Mouse (Mus musculus) myocyte (in vitro differentiated cells): Measurements from ENCODE around the gene Fars2. TPM values are rescaled to one million over a fixed set of nuclear protein-coding genes. Genes with fewer than 3 reads are reported as not detected.
A peak's percentile ranks its signal among the peaks of the same experiment; 100 is the strongest.

Experiments
- H3K27me3 ChIP-seq: one replicate; pipeline ENCODE4 v1.6.1; 2011; ENCODE audit not compliant: control insufficient read depth, insufficient read depth, insufficient read length
- H3K36me3 ChIP-seq: one replicate; pipeline ENCODE4 v1.6.1; 2011; ENCODE audit not compliant: control insufficient read depth, insufficient read depth
- H3K4me2 ChIP-seq: one replicate; pipeline ENCODE4 v1.6.1; 2011; ENCODE audit warnings: low read depth, control low read depth
- H3K4me3 ChIP-seq: one replicate; pipeline ENCODE4 v1.5.1; 2011; ENCODE audit warnings: mild to moderate bottlenecking, control low read depth, moderate library complexity
- H3K79me2 ChIP-seq: one replicate; pipeline ENCODE4 v1.6.1; 2011; ENCODE audit not compliant: control insufficient read depth, insufficient read depth
- H3ac ChIP-seq: one replicate; pipeline ENCODE4 v1.6.1; 2011; ENCODE audit not compliant: control insufficient read depth, insufficient read length
- CEBPB ChIP-seq: IDR thresholded peaks from 2 replicates; pipeline ENCODE4 v1.6.1; 2011; ENCODE audit warnings: mild to moderate bottlenecking, moderate library complexity; ENCODE audit not compliant: poor library complexity, insufficient read depth, severe bottlenecking
- E2F4 ChIP-seq: IDR thresholded peaks from one replicate; pipeline ENCODE4 v1.6.1; 2011; ENCODE audit warnings: mild to moderate bottlenecking, control low read depth, moderate library complexity; ENCODE audit not compliant: insufficient read depth
- MAX ChIP-seq: IDR thresholded peaks from one replicate; pipeline ENCODE4 v1.6.1; 2011; ENCODE audit warnings: low read depth, mild to moderate bottlenecking, control low read depth
- MYOD1 ChIP-seq, 3 experiments: IDR thresholded peaks; one replicate each; pipeline ENCODE4 v1.6.1; 2011; ENCODE audit warnings: control low read depth in 2 of 3, low read depth in 2 of 3, mild to moderate bottlenecking in 2 of 3, moderate library complexity in 1 of 3; ENCODE audit not compliant: insufficient read length in 2 of 3, control insufficient read depth in 1 of 3
- MYOG ChIP-seq, 3 experiments: IDR thresholded peaks; one replicate each; pipeline ENCODE4 v1.6.1; 2011; ENCODE audit warnings: control low read depth in 2 of 3, low read depth in 2 of 3, mild to moderate bottlenecking in 2 of 3; ENCODE audit not compliant: insufficient read length in 2 of 3, control insufficient read depth in 1 of 3, insufficient read depth in 1 of 3
- POLR2A ChIP-seq: IDR thresholded peaks from one replicate; pipeline ENCODE4 v1.6.1; 2011; ENCODE audit warnings: low read depth, mild to moderate bottlenecking, control low read depth, moderate library complexity; ENCODE audit not compliant: insufficient read length
- POLR2AphosphoS2 ChIP-seq: IDR thresholded peaks from one replicate; pipeline ENCODE4 v1.6.1; 2011; ENCODE audit warnings: low read depth, control low read depth; ENCODE audit not compliant: insufficient read length
- REST ChIP-seq: IDR thresholded peaks from one replicate; pipeline ENCODE4 v1.6.1; 2011; ENCODE audit warnings: mild to moderate bottlenecking, control low read depth, moderate library complexity; ENCODE audit not compliant: insufficient read depth, insufficient read length
- SRF ChIP-seq: IDR thresholded peaks from one replicate; pipeline ENCODE4 v1.6.1; 2011; ENCODE audit warnings: low read depth; ENCODE audit not compliant: control insufficient read depth, insufficient read length
- TCF12 ChIP-seq: IDR thresholded peaks from one replicate; pipeline ENCODE4 v1.6.1; 2011; ENCODE audit warnings: mild to moderate bottlenecking, control low read depth; ENCODE audit not compliant: poor library complexity, insufficient read depth, severe bottlenecking
- TCF3 ChIP-seq: IDR thresholded peaks from one replicate; pipeline ENCODE4 v1.6.1; 2011; ENCODE audit warnings: low read depth, control low read depth; ENCODE audit not compliant: insufficient read length
- USF1 ChIP-seq: IDR thresholded peaks from one replicate; pipeline ENCODE4 v1.6.1; 2011; ENCODE audit warnings: low read depth, mild to moderate bottlenecking, control low read depth, moderate library complexity
- polyA plus RNA-seq: library from polyadenylated mRNA; unstranded; fragments of >200 nt; fragmentation: generic; extraction: Trizol; gene quantifications from one replicate; pipeline ENCODE4 v1.2.1, GENCODE M21; 2012; ENCODE audit warnings: missing spikeins

The Fars2 gene
- polyA plus RNA-seq, 1 experiment = 53.6 TPM

DNA sequence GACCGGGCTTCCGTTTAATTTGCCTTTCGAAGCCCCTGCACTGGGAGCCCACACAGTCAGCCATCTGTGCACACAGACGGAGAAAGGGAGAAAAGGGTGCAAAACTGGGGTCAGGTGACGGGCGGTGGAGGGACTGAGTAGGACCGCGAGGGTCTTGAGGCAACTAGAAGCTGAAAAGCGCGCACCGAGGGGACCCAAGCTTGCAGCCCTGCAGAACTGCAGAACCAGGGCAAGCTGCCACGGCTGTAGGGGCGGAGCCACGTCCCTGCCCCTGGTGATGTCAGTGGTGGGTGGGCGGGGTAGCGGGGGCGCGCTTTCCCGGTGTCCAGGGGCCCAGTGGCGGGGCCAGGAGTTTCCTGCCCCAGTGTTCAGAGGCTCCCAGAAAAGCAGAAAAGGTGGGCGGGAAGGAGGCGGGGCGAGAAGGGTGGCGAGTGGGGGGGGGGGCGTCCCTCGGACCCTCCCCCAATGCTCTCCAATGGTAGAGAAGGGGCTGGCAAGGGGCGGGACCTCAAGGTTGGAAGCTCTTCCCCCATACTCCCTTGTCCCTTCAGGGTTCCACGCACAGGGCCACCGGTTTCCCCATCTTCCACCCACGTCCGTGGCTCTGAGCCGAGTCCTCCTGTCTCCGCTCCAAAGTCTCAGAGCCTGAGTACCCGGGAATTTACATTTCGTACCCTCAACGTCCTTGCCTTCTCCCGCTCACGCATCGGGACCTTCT lies 618.8 kb downstream of the Fars2 start:
- Histone ChIP-seq H3K4me2 (peak overlapping the region; percentile 52), H3K27me3 (no peaks in the 10 kb centered on the region), H3K36me3 (no peaks in the 10 kb centered on the region), H3K79me2 (peaks cover 3% of the 10 kb centered on the region), H3ac (no peak overlapping the region), H3K4me3 (no peak overlapping the region)
- TF ChIP-seq CEBPB (no peak), POLR2AphosphoS2 (no peak), E2F4 (no peak), REST (no peak), MAX (no peak), POLR2A (no peak), MYOG (IDR thresholded peaks at IDR 0.05; ENCODE audit: control insufficient read depth in 1 of 3, insufficient read depth in 1 of 3, insufficient read length in 2 of 3, low read depth in 2 of 3) (no peak), TCF3 (no peak), USF1 (no peak), TCF12 (no peak), SRF (no peak), MYOD1 (IDR thresholded peaks at IDR 0.05; ENCODE audit: control insufficient read depth in 1 of 3, insufficient read length in 2 of 3, low read depth in 2 of 3) (no peak)

- TF ChIP-seq TCF12 (no peak), POLR2A (no peak), POLR2AphosphoS2 (no peak), MYOG (IDR thresholded peaks at IDR 0.05; ENCODE audit: control insufficient read depth in 1 of 3, insufficient read depth in 1 of 3, insufficient read length in 2 of 3, low read depth in 2 of 3) (no peak), MAX (no peak), USF1 (no peak), REST (no peak), MYOD1 (IDR thresholded peaks at IDR 0.05; ENCODE audit: control insufficient read depth in 1 of 3, insufficient read length in 2 of 3, low read depth in 2 of 3) (no peak), SRF (no peak), CEBPB (no peak), E2F4 (no peak), TCF3 (no peak)
- H3K36me3 ChIP-seq = no peaks in the 10 kb centered on the region
- no peak overlapping the region for H3ac ChIP-seq
- no peak overlapping the region for H3K4me2 ChIP-seq
- no peak overlapping the region for H3K4me3 ChIP-seq
- H3K79me2 ChIP-seq = peaks cover 3% of the 10 kb centered on the region
- no peaks in the 10 kb centered on the region for H3K27me3 ChIP-seq
These were observed 619.4 kb downstream of the Fars2 start for GRCm38 (mm10) chr13:36736619-36736996.

DNA sequence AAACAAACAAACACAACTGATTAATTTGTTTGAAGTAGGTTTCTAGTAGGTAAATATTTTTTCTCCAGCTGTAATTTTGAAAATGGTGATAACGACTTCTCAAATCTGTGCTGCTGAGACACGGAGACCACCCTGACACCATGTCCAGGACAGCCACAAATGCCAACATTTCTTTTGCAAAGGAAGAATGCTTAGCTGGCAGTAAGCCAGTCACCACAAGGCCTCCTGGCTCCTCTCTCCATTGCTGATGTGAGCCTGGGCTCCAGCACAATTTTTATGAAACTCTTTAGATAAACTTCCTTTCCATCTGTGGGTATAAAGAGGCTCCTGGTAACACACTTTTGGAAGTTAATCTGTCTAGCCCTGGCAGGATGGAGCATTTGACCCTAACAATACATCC lies 632.8 kb downstream of the Fars2 start:
- no peaks in the 10 kb centered on the region for H3K27me3 ChIP-seq
- no peaks in the 10 kb centered on the region for H3K79me2 ChIP-seq
- TF ChIP-seq POLR2A = no peak
- TF ChIP-seq MYOD1 (IDR thresholded peaks at IDR 0.05; ENCODE audit: control insufficient read depth in 1 of 3, insufficient read length in 2 of 3, low read depth in 2 of 3) = no peak
- TF ChIP-seq CEBPB = no peak
- no peak for TF ChIP-seq TCF12
- TF ChIP-seq MYOG (IDR thresholded peaks at IDR 0.05; ENCODE audit: control insufficient read depth in 1 of 3, insufficient read depth in 1 of 3, insufficient read length in 2 of 3, low read depth in 2 of 3) = no peak
- TF ChIP-seq TCF3 = no peak
- no peak for TF ChIP-seq USF1
- TF ChIP-seq MAX = no peak
- TF ChIP-seq POLR2AphosphoS2 = no peak
- TF ChIP-seq REST = no peak
- H3K4me2 ChIP-seq = no peak overlapping the region
- H3K4me3 ChIP-seq = no peak overlapping the region
- H3ac ChIP-seq = no peak overlapping the region
- H3K36me3 ChIP-seq = no peaks in the 10 kb centered on the region

DNA sequence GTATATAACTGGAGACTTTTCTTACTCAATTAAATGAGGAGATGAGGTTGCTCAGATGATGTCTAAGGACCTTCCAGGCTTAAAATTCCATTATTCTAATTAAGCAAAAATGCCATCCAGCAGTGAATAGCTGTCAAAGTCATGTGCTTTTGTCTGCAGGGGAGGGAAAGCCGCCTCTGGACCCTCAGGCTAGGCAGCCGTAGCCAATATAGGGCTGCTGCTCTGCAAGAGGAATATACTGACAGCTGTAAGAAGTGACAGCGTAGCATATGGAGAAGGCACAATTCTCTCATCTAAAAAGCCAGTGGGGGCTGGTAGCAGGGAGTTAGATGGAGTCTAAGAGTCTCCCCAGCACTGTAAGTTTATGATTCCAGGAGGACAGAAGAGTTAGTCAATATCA lies 634.6 kb downstream of the Fars2 start:
- Histone ChIP-seq H3K79me2 (no peaks in the 10 kb centered on the region), H3K4me3 (no peak overlapping the region), H3K36me3 (no peaks in the 10 kb centered on the region), H3K4me2 (no peak overlapping the region), H3ac (no peak overlapping the region), H3K27me3 (no peaks in the 10 kb centered on the region)
- TF ChIP-seq POLR2AphosphoS2 = no peak
- no peak for TF ChIP-seq TCF3
- no peak for TF ChIP-seq CEBPB
- no peak for TF ChIP-seq MAX
- TF ChIP-seq E2F4 = no peak
- no peak for TF ChIP-seq POLR2A
- TF ChIP-seq TCF12 = no peak
- no peak for TF ChIP-seq MYOD1 (IDR thresholded peaks at IDR 0.05; ENCODE audit: control insufficient read depth in 1 of 3, insufficient read length in 2 of 3, low read depth in 2 of 3)
- no peak for TF ChIP-seq MYOG (IDR thresholded peaks at IDR 0.05; ENCODE audit: control insufficient read depth in 1 of 3, insufficient read depth in 1 of 3, insufficient read length in 2 of 3, low read depth in 2 of 3)
- TF ChIP-seq SRF = no peak
- TF ChIP-seq REST = no peak
- no peak for TF ChIP-seq USF1
